Mouse (Mus musculus) lung, postnatal 0 days (tissue): ENCODE data around the gene Alk. TPM values are rescaled to one million over a fixed set of nuclear protein-coding genes. Genes with fewer than 3 reads are reported as not detected.

ENCODE experiments used
- ATAC-seq: fragments of 200-750 bp; cut with Nextera tagmentation; 2 replicates; pipeline ENCODE4 v1.8.0; 2017; ENCODE audit warnings: moderate library complexity
- DNase-seq: peaks from one replicate; pipeline ENCODE4 v3.0.0-alpha.2; 2016; ENCODE audit warnings: low spot score
- H3K27ac ChIP-seq: fragments of 300-500 bp; sonication (generic); 2 replicates; pipeline ENCODE4 v1.5.1; 2014; ENCODE audit warnings: antibody characterized with exemption, mild to moderate bottlenecking, low read length, mixed read lengths
- H3K27me3 ChIP-seq: fragments of 300-500 bp; sonication (generic); replicated peaks from 2 replicates; pipeline ENCODE4 v1.6.1; 2014; ENCODE audit warnings: low read length, mixed read lengths; ENCODE audit not compliant: insufficient read depth
- H3K36me3 ChIP-seq: fragments of 300-500 bp; sonication (generic); 2 replicates; pipeline ENCODE4 v1.6.1; 2014; ENCODE audit warnings: low read length, mixed read lengths; ENCODE audit not compliant: insufficient read depth
- H3K4me1 ChIP-seq: fragments of 300-500 bp; sonication (generic); 2 replicates; pipeline ENCODE4 v1.6.1; 2014; ENCODE audit warnings: antibody characterized with exemption, low read depth, low read length, mixed read lengths; ENCODE audit not compliant: insufficient read depth
- H3K4me2 ChIP-seq: fragments of 300-500 bp; sonication (generic); replicated peaks from 2 replicates; pipeline ENCODE4 v1.6.1; 2014; ENCODE audit warnings: low read depth, mild to moderate bottlenecking, low read length, moderate library complexity, mixed read lengths
- H3K4me3 ChIP-seq: fragments of 300-500 bp; sonication (generic); 2 replicates; pipeline ENCODE4 v1.5.1; 2014; ENCODE audit warnings: low read depth, low read length
- H3K9ac ChIP-seq: fragments of 300-500 bp; sonication (generic); replicated peaks from 2 replicates; pipeline ENCODE4 v1.6.1; 2014; ENCODE audit warnings: low read depth, mild to moderate bottlenecking
- H3K9me3 ChIP-seq: fragments of 300-500 bp; sonication (generic); 2 replicates; pipeline ENCODE4 v1.6.1; 2016; ENCODE audit warnings: low read length, mixed read lengths
- CTCF ChIP-seq: IDR thresholded peaks from 2 replicates; pipeline ENCODE4 v1.5.1; 2016; ENCODE audit warnings: antibody characterized with exemption, mild to moderate bottlenecking
- EP300 ChIP-seq: IDR thresholded peaks from 2 replicates; pipeline ENCODE4 v1.6.1; 2016; ENCODE audit warnings: antibody characterized with exemption, mild to moderate bottlenecking, control low read depth
- WGBS: fragments of 180-500 bp; shearing (Covaris S2); extraction: QIAGEN DNeasy Blood & Tissue Kit; methylation state at CpG from one replicate; pipeline ENCODE4 v1.1.7; 2014; 5-methylcytosine and 5-hydroxymethylcytosine counted together
- polyA plus RNA-seq: library from polyadenylated mRNA; unstranded; fragments of >200 nt; fragmentation: Nextera tagmentation; extraction: Ambion mirVana; gene quantifications from 2 replicates; pipeline ENCODE4 v1.2.1, GENCODE M21; 2015

The Alk gene
- polyA plus RNA-seq, 1 experiment from 2014 or later: not detected

DNA sequence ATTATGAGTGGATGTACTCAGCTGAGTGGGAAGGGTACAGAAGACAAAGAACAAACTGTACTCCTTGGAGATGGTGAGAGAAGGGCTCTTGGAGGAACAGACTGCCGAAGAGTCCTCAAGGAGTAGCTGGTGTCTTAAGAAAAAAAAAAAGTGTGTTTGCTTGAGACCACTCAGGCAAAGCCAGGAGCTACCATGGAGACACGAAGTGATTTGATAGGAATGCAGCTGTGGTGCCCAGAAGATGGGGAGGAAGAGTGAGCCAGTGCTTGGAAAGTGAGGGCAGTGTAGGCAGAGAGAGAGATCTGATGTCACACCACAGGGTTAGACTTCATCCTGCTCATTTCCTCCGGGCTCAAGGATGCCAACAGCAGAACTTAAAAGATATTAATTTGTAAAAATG lies 613.2 kb downstream of the Alk start:
- Histone ChIP-seq H3K4me3 (no peak overlapping the region), H3K4me1 (no peaks in the 10 kb centered on the region), H3K36me3 (no peaks in the 10 kb centered on the region), H3K27ac (no peak overlapping the region), H3K9ac (no peak overlapping the region), H3K4me2 (no peak overlapping the region), H3K9me3 (no peaks in the 10 kb centered on the region), H3K27me3 (no peaks in the 10 kb centered on the region)
- no peak for ATAC-seq
- TF ChIP-seq EP300 (no peak), CTCF (no peak)
- no peak for DNase-seq
- WGBS: 35% methylated on average over 3 of the region's 3 CpGs

DNA sequence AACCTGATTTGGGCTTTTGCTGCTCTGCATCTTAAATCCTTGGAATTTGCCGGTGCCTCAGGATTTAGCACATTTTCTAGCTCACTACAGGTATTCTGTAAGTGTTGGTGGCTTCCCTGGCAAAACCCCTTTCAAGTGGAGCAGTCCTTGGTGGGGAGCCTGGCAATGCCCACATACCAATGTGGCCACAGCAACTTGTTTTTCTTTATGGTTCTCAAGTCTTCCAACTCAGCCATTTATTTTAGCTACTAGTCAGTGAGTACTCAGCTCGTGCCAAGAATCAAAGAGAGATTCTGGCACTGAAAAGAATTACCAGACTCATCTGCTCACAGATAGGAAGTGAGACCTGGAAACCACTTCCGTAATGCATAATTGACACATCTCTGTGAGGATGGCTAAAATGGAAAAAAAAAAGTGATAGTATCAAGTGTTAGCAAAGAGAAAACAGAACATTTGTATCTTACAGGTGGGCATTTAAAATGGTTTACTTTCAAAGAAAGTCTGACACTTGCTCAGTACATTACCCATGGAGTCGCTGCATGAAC lies 614.2 kb downstream of the Alk start:
- ATAC-seq (no peak), DNase-seq (no peak)
- no peak overlapping the region for H3K4me3 ChIP-seq
- no peaks in the 10 kb centered on the region for H3K4me1 ChIP-seq
- no peaks in the 10 kb centered on the region for H3K36me3 ChIP-seq
- no peaks in the 10 kb centered on the region for H3K27me3 ChIP-seq
- H3K9me3 ChIP-seq: no peaks in the 10 kb centered on the region
- no peak for TF ChIP-seq CTCF
- no peak for TF ChIP-seq EP300
- H3K4me2 ChIP-seq: no peak overlapping the region
- no peak overlapping the region for H3K9ac ChIP-seq
- 72% methylated on average over 4 of the region's 4 CpGs for WGBS
- no peak overlapping the region for H3K27ac ChIP-seq

DNA sequence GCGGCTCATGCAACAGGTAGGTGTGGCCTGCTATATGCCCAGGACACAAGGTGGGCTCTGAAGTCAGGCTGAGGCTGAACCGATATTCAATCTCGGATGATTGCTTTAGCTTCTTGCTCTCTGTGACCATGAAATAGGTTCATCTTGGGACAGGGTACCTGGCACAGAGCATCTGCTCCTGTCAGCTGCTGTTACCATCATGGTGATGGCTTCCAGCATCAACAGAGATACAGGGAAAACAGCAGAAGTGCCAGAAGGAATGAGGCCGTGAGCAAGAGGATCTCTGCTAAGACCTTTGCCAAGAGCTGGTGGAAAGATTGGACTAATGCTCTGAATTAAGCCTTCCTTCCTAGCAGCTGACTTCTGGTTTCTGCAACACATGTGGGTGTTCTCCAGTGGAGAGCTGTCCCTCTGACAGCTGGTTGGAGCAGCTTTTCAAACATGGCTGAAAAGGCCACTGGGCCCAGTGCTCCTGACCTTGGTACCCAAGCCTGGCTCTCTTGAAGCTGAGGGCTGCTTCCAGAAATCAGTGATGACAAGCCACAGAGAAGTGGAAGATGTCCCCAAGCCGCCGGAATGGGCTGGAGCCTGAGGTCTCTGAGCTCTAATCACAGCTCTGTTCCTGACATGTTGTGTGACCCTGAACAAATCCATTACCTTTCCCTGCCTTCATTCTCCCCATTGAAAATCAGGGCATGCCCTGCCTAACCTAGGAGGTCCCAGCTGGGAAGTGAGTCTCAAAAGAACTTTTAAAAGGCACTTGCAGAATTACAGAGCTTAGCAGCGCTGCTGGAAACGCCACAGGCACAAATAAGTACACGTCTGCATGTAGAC lies 615.5 kb downstream of the Alk start:
- Histone ChIP-seq H3K4me3 (no peak overlapping the region), H3K9me3 (no peaks in the 10 kb centered on the region), H3K4me2 (no peak overlapping the region), H3K27ac (no peak overlapping the region), H3K4me1 (no peaks in the 10 kb centered on the region), H3K9ac (no peak overlapping the region), H3K27me3 (no peaks in the 10 kb centered on the region), H3K36me3 (no peaks in the 10 kb centered on the region)
- TF ChIP-seq CTCF (no peak), EP300 (no peak)
- no peak for DNase-seq
- ATAC-seq: no peak
- 74% methylated on average over 9 of the region's 9 CpGs for WGBS

DNA sequence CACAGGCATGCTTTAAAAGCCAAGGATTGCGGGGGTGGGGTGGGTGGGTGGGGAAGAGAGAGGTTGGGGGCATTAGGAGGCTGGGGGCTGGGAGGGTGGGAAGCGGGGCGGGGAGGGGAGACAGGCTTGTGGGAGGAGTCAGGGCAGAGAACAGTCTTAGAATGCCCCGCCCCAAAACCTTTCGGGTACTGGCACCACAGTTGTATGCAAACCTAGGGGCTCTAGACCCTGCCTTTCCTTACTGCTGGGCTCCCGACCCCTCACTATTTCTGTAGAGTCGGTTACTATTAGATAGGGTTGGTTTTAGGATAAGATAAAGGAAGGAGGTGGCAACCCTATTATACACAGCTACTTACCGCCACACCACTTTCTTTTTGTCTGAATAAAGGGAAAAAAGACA lies 617.4 kb downstream of the Alk start:
- H3K27me3 ChIP-seq: no peaks in the 10 kb centered on the region
- WGBS: 53% methylated on average over 8 of the region's 8 CpGs
- H3K36me3 ChIP-seq: no peaks in the 10 kb centered on the region
- ATAC-seq (no peak), DNase-seq (no peak)
- no peak overlapping the region for H3K9ac ChIP-seq
- H3K4me1 ChIP-seq: no peaks in the 10 kb centered on the region
- H3K4me3 ChIP-seq: no peak overlapping the region
- H3K27ac ChIP-seq: no peak overlapping the region
- H3K9me3 ChIP-seq: no peaks in the 10 kb centered on the region
- TF ChIP-seq CTCF (no peak), EP300 (no peak)
- no peak overlapping the region for H3K4me2 ChIP-seq

DNA sequence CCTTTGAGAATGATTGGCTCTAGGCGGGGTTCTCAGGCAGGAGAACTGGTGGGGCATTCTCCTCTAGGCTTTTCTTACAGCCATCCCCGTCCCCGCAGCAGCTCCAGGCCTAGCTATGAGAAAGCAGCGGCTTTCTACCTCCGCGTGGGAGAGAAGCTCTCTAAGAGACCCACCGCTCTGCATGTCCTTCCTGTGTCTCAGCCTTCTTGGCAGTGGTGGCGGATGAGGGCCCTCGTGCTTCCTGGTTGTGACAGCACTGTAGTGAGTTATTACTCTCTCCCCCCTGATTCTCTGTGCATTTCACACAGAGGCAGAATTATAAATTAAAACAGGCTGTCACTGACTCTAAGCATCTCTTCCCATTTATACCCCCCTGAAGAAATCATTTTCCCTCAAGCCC lies 618.0 kb downstream of the Alk start:
- TF ChIP-seq CTCF (no peak), EP300 (no peak)
- 25% methylated on average over 9 of the region's 9 CpGs for WGBS
- Histone ChIP-seq H3K9ac (no peak overlapping the region), H3K4me3 (no peak overlapping the region), H3K27ac (no peak overlapping the region), H3K4me2 (no peak overlapping the region), H3K4me1 (no peaks in the 10 kb centered on the region), H3K36me3 (no peaks in the 10 kb centered on the region), H3K9me3 (no peaks in the 10 kb centered on the region), H3K27me3 (no peaks in the 10 kb centered on the region)
- ATAC-seq (no peak), DNase-seq (no peak)

DNA sequence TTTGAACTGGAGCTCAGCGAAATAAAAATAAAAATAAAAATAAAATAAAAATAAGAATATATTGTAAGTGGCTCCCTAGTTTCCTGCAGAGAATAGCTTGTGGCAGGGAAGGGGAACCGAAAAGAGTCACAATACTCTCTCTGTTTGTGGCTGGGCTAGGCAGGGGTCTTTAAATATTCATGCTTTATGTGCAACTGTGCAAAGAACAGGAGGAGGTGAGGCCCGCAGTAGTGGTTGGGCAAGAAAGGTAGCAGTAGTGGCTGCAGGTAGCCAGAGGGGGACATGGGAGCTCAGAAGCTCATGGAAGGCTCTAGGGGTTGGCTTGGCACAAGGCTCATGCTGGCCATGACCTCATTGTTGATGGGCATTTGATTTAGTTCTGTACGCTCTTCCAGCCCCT lies 623.2 kb downstream of the Alk start:
- no peak for ATAC-seq
- H3K4me3 ChIP-seq: no peak overlapping the region
- H3K4me2 ChIP-seq: no peak overlapping the region
- no peak for DNase-seq
- TF ChIP-seq CTCF (no peak), EP300 (no peak)
- H3K9me3 ChIP-seq: no peaks in the 10 kb centered on the region
- H3K4me1 ChIP-seq: no peaks in the 10 kb centered on the region
- 69% methylated on average over 4 of the region's 4 CpGs for WGBS
- H3K36me3 ChIP-seq: no peaks in the 10 kb centered on the region
- no peaks in the 10 kb centered on the region for H3K27me3 ChIP-seq
- H3K27ac ChIP-seq: no peak overlapping the region
- H3K9ac ChIP-seq: no peak overlapping the region
